Mouse (Mus musculus): Measurements from ENCODE around the gene Sptbn2. TPM values are rescaled to one million over a fixed set of nuclear protein-coding genes. Genes with fewer than 3 reads are reported as not detected.

The Sptbn2 gene
- polyA plus RNA-seq, 1 experiment, result 0.23 TPM

DNA sequence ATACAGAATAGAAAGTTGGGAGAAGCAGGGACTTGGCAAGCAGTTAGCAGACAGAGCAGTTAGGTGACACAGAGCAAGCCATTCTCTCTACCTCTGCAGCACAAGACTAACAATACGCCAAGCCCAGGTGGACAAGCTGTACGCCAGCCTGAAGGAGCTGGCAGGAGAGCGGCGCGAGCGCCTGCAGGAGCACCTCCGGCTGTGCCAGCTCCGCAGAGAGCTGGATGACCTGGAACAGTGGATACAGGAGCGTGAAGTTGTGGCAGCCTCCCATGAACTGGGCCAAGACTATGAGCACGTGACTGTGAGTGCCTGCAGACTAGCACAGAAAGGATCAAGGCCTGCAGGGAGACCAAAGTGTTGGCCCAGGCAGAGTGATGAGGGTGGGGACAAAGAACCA, 34.7 kb downstream of the Sptbn2 start:
- WGBS, result 93% methylated on average over 10 of the region's 10 CpGs
- Histone ChIP-seq H3K4me1 (replicated peaks; ENCODE audit: control insufficient read depth, insufficient read depth, low read length) (no peaks in the 10 kb centered on the region), H3K36me3 (ENCODE audit: control insufficient read depth, insufficient read depth, low read length) (no peaks in the 10 kb centered on the region), H3K27ac (ENCODE audit: control insufficient read depth, insufficient read depth, low read length) (no peak overlapping the region), H3K27me3 (ENCODE audit: control insufficient read depth, insufficient read depth, low read length) (no peaks in the 10 kb centered on the region), H3K4me3 (ENCODE audit: control insufficient read depth, insufficient read depth, low read length) (no peak overlapping the region)
- TF ChIP-seq POLR2A (IDR thresholded peaks at IDR 0.05; ENCODE audit: control insufficient read depth, extremely low read depth, insufficient read depth, low read length, poor library complexity), result no peak
- TF ChIP-seq CTCF (IDR thresholded peaks at IDR 0.05; ENCODE audit: borderline replicate concordance, control insufficient read depth, extremely low read depth, insufficient read depth, low read length, poor library complexity), result no peak
- DNase-seq, result no peak

DNA sequence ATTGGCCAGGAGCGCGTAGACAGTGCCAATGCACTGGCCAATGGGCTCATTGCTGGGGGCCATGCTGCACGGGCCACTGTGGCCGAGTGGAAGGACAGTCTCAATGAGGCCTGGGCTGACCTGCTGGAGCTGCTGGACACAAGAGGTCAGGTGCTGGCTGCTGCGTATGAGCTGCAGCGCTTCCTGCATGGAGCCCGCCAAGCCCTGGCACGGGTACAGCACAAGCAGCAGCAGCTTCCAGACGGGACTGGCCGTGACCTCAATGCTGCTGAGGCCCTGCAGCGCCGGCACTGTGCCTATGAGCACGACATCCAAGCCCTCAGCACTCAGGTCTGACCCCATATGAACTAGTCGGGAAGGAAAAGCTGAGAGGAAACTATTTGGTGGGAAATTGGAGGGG, 35.6 kb downstream of the Sptbn2 start:
- 90% methylated on average over 14 of the region's 14 CpGs for WGBS
- no peaks in the 10 kb centered on the region for H3K36me3 ChIP-seq (ENCODE audit: control insufficient read depth, insufficient read depth, low read length)
- H3K4me1 ChIP-seq (replicated peaks; ENCODE audit: control insufficient read depth, insufficient read depth, low read length), result no peaks in the 10 kb centered on the region
- TF ChIP-seq POLR2A (IDR thresholded peaks at IDR 0.05; ENCODE audit: control insufficient read depth, extremely low read depth, insufficient read depth, low read length, poor library complexity) (no peak), CTCF (IDR thresholded peaks at IDR 0.05; ENCODE audit: borderline replicate concordance, control insufficient read depth, extremely low read depth, insufficient read depth, low read length, poor library complexity) (no peak)
- H3K27ac ChIP-seq (ENCODE audit: control insufficient read depth, insufficient read depth, low read length), result no peak overlapping the region
- no peaks in the 10 kb centered on the region for H3K27me3 ChIP-seq (ENCODE audit: control insufficient read depth, insufficient read depth, low read length)
- no peak for DNase-seq
- H3K4me3 ChIP-seq (ENCODE audit: control insufficient read depth, insufficient read depth, low read length), result no peak overlapping the region

DNA sequence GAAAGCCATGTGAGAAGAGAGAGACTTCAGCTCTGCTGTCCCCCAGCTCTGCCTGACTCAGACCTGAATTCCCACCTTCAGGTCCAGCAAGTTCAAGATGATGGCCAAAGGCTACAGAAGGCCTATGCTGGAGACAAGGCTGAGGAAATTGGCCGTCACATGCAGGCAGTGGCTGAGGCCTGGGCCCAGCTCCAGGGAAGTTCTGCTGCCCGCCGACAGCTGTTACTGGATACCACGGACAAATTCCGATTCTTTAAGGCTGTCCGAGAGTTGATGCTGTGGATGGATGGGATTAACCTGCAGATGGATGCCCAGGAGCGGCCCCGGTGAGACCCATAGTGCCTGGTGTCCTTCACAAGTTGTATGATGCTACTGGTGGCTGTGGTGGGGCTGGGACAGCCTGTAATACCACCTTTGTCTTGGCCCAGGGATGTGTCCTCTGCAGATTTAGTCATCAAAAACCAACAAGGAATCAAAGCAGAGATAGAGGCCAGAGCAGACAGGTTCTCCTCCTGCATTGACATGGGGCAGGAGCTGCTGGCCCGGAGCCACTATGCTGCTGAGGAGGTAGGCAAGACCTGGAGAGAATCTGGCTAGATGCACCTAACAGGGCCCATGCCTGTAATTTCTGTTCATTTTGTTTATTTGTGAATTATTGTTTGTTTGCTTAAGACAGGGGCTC, 36.8 kb downstream of the Sptbn2 start:
- Histone ChIP-seq H3K36me3 (ENCODE audit: control insufficient read depth, insufficient read depth, low read length) (no peaks in the 10 kb centered on the region), H3K27ac (ENCODE audit: control insufficient read depth, insufficient read depth, low read length) (no peak overlapping the region), H3K4me3 (ENCODE audit: control insufficient read depth, insufficient read depth, low read length) (no peak overlapping the region), H3K27me3 (ENCODE audit: control insufficient read depth, insufficient read depth, low read length) (no peaks in the 10 kb centered on the region), H3K4me1 (replicated peaks; ENCODE audit: control insufficient read depth, insufficient read depth, low read length) (no peaks in the 10 kb centered on the region)
- TF ChIP-seq CTCF (IDR thresholded peaks at IDR 0.05; ENCODE audit: borderline replicate concordance, control insufficient read depth, extremely low read depth, insufficient read depth, low read length, poor library complexity), result no peak
- TF ChIP-seq POLR2A (IDR thresholded peaks at IDR 0.05; ENCODE audit: control insufficient read depth, extremely low read depth, insufficient read depth, low read length, poor library complexity), result no peak
- 95% methylated on average over 9 of the region's 9 CpGs for WGBS
- DNase-seq, result no peak

DNA sequence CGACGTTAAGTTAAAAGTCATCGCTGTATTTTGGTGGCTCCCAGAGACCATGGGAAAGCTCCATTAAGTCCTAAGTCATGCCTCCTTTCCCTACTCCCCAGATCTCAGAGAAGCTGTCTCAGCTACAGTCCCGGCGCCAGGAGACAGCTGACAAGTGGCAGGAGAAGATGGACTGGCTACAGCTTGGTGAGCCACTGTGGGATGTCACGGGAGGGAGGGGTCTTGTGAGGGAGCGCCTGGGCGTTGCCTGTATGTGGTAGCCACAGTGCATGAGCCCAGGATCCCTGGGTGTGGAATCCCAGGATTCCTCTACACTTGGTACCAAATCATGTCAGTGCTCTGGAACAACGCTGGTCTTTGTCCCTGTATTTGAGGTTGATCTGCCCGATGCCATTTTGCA, 37.5 kb downstream of the Sptbn2 start:
- no peaks in the 10 kb centered on the region for H3K4me1 ChIP-seq (replicated peaks; ENCODE audit: control insufficient read depth, insufficient read depth, low read length)
- WGBS, result 90% methylated on average over 10 of the region's 10 CpGs
- TF ChIP-seq CTCF (IDR thresholded peaks at IDR 0.05; ENCODE audit: borderline replicate concordance, control insufficient read depth, extremely low read depth, insufficient read depth, low read length, poor library complexity) (no peak), POLR2A (IDR thresholded peaks at IDR 0.05; ENCODE audit: control insufficient read depth, extremely low read depth, insufficient read depth, low read length, poor library complexity) (no peak)
- no peaks in the 10 kb centered on the region for H3K36me3 ChIP-seq (ENCODE audit: control insufficient read depth, insufficient read depth, low read length)
- H3K4me3 ChIP-seq (ENCODE audit: control insufficient read depth, insufficient read depth, low read length), result no peak overlapping the region
- H3K27ac ChIP-seq (ENCODE audit: control insufficient read depth, insufficient read depth, low read length), result no peak overlapping the region
- DNase-seq, result no peak
- no peaks in the 10 kb centered on the region for H3K27me3 ChIP-seq (ENCODE audit: control insufficient read depth, insufficient read depth, low read length)

DNA sequence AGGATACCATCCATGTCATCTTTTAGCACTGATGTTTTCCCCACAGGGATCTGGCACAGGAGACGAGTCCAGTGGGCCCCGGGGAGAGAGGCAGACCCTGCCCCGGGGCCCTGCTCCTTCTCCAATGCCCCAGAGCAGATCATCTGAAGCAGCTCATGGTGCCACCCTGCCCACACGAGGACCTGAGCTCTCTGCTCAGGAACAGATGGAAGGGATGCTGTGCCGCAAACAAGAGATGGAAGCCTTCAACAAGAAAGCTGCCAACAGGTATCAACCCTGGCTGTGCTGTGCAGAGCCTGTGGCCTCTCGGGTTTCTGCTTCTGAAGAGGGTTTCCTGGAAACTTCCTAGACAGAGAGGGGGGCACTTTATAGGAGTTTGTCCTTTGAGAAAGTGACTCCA, 39.0 kb downstream of the Sptbn2 start:
- Histone ChIP-seq H3K27ac (ENCODE audit: control insufficient read depth, insufficient read depth, low read length) (no peak overlapping the region), H3K36me3 (ENCODE audit: control insufficient read depth, insufficient read depth, low read length) (no peaks in the 10 kb centered on the region), H3K4me3 (ENCODE audit: control insufficient read depth, insufficient read depth, low read length) (no peak overlapping the region), H3K27me3 (ENCODE audit: control insufficient read depth, insufficient read depth, low read length) (no peaks in the 10 kb centered on the region), H3K4me1 (replicated peaks; ENCODE audit: control insufficient read depth, insufficient read depth, low read length) (no peaks in the 10 kb centered on the region)
- DNase-seq, result no peak
- TF ChIP-seq CTCF (IDR thresholded peaks at IDR 0.05; ENCODE audit: borderline replicate concordance, control insufficient read depth, extremely low read depth, insufficient read depth, low read length, poor library complexity) (no peak), POLR2A (IDR thresholded peaks at IDR 0.05; ENCODE audit: control insufficient read depth, extremely low read depth, insufficient read depth, low read length, poor library complexity) (no peak)
- whole genome bisulfite sequencing, result 86% methylated on average over 6 of the region's 6 CpGs

DNA sequence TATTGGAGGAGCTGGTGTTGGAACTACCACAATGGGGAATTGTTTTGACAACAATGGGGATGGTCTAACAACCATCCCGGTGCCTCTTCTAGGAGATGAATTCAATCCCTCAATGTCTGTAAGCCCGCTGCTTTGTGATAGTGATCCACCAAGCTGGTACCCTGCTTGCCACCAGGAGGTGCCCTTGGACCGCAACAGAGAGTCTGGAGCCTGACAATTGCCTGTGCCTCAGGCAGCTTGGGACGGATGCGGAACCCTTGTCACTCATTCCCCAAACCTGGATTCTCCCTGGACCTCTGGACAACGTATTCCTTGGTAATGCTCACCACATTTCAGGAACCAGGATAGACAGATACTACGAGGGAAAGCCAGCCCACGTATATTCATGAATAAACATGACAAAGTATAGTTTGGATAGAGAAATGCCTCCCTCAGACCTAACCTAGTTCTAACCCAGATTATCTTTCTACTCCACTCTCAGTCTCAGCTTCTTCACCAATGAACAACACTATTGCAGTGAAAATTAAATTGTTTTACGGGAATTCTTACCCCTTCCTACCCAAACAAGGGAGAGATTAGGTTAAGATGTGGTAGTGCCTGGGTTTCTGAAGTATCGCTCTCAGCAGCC, 44.7 kb downstream of the Sptbn2 start:
- no peaks in the 10 kb centered on the region for H3K27me3 ChIP-seq (ENCODE audit: control insufficient read depth, insufficient read depth, low read length)
- peak overlapping the region; percentile 74 for H3K27ac ChIP-seq (ENCODE audit: control insufficient read depth, insufficient read depth, low read length)
- H3K36me3 ChIP-seq (ENCODE audit: control insufficient read depth, insufficient read depth, low read length), result no peaks in the 10 kb centered on the region
- peak overlapping the region; percentile 71 for H3K4me3 ChIP-seq (ENCODE audit: control insufficient read depth, insufficient read depth, low read length)
- peak; percentile 94 for TF ChIP-seq CTCF (IDR thresholded peaks at IDR 0.05; ENCODE audit: borderline replicate concordance, control insufficient read depth, extremely low read depth, insufficient read depth, low read length, poor library complexity)
- TF ChIP-seq POLR2A (IDR thresholded peaks at IDR 0.05; ENCODE audit: control insufficient read depth, extremely low read depth, insufficient read depth, low read length, poor library complexity), result no peak
- H3K4me1 ChIP-seq (replicated peaks; ENCODE audit: control insufficient read depth, insufficient read depth, low read length), result peaks cover 11% of the 10 kb centered on the region
- DNase-seq, result peak; percentile 93
- under 1% methylated on average over 10 of the region's 10 CpGs for WGBS
